Mouse (Mus musculus): ENCODE measurements at regions not wholly inside any gene's neighbourhood (a gene's known extent, or its start where the extent isn't known, plus 50 kb on each side); places are given as distances from the start of the nearest gene placed in this dataset.

GRCm38 (mm10) chr3:53324386-53324785, 138.7 kb downstream of the Nhlrc3 start:
- no peaks in the 10 kb centered on the region for H3K36me3 ChIP-seq (ENCODE audit: control insufficient read depth, insufficient read depth, low read length)
- no peaks in the 10 kb centered on the region for H3K4me1 ChIP-seq (ENCODE audit: control insufficient read depth, insufficient read depth, low read length)
- 80% methylated on average over 13 of the region's 13 CpGs for WGBS
- no peaks in the 10 kb centered on the region for H3K9me3 ChIP-seq (ENCODE audit: control insufficient read depth, low read length)
- H3K4me2 ChIP-seq (replicated peaks; ENCODE audit: low read depth, low read length) = no peak overlapping the region
- no peak overlapping the region for H3K4me3 ChIP-seq (ENCODE audit: low read length)
- ATAC-seq (ENCODE audit: low FRiP score, low TSS enrichment) = no peak
- H3K27me3 ChIP-seq (ENCODE audit: control insufficient read depth, insufficient read depth, low read length) = no peaks in the 10 kb centered on the region
- H3K9ac ChIP-seq (ENCODE audit: low read depth, low read length) = no peak overlapping the region
- H3K27ac ChIP-seq (ENCODE audit: low read depth, low read length) = no peak overlapping the region

GRCm38 (mm10) chr3:53315449-53315848, 147.7 kb downstream of the Nhlrc3 start:
- H3K4me1 ChIP-seq (ENCODE audit: control insufficient read depth, insufficient read depth, low read length) = no peaks in the 10 kb centered on the region
- no peak for ATAC-seq (ENCODE audit: low FRiP score, low TSS enrichment)
- no peak overlapping the region for H3K4me2 ChIP-seq (replicated peaks; ENCODE audit: low read depth, low read length)
- no peak overlapping the region for H3K4me3 ChIP-seq (ENCODE audit: low read length)
- no peak overlapping the region for H3K27ac ChIP-seq (ENCODE audit: low read depth, low read length)
- WGBS = 84% methylated on average over 2 of the region's 2 CpGs
- no peaks in the 10 kb centered on the region for H3K36me3 ChIP-seq (ENCODE audit: control insufficient read depth, insufficient read depth, low read length)
- no peaks in the 10 kb centered on the region for H3K9me3 ChIP-seq (ENCODE audit: control insufficient read depth, low read length)
- no peak overlapping the region for H3K9ac ChIP-seq (ENCODE audit: low read depth, low read length)
- no peaks in the 10 kb centered on the region for H3K27me3 ChIP-seq (ENCODE audit: control insufficient read depth, insufficient read depth, low read length)

Measured in kidney, embryonic 14.5 days (tissue).